Mouse (Mus musculus) MEL (cell line): ENCODE data around the gene Tcl1b5. TPM values are rescaled to one million over a fixed set of nuclear protein-coding genes. Genes with fewer than 3 reads are reported as not detected.

Source experiments
- DNase-seq: peaks from one replicate; pipeline ENCODE4 v3.0.0; 2011; ENCODE audit warnings: low read depth, low spot score
- H3K27ac ChIP-seq: 2 replicates; pipeline ENCODE4 v1.5.1; 2012; ENCODE audit warnings: low read depth, mild to moderate bottlenecking, control low read depth, low read length, moderate library complexity; ENCODE audit not compliant: control insufficient read depth
- H3K27me3 ChIP-seq, 2 experiments: fragments of 150-350 bp in 1 of 2; sonication (generic) in 1 of 2; 2 replicates each; pipeline ENCODE4 v1.6.1; 2012; ENCODE audit warnings: low read length in 2 of 2, mild to moderate bottlenecking in 2 of 2, improper control_type of control experiment in 1 of 2, moderate library complexity in 1 of 2; ENCODE audit not compliant: insufficient read depth in 2 of 2, control insufficient read depth in 1 of 2
- H3K36me3 ChIP-seq, 2 experiments: 2 replicates each; pipeline ENCODE4 v1.6.1; 2012 to 2014; ENCODE audit warnings: low read length in 2 of 2, improper control_type of control experiment in 1 of 2, inconsistent platforms in 1 of 2, mild to moderate bottlenecking in 1 of 2; ENCODE audit not compliant: insufficient read depth in 2 of 2, control insufficient read depth in 1 of 2
- H3K4me1 ChIP-seq, 2 experiments: fragments of 150-350 bp in 1 of 2; sonication (generic) in 1 of 2; 2 replicates each; pipeline ENCODE4 v1.6.1; 2012; ENCODE audit warnings: low read length in 2 of 2, improper control_type of control experiment in 1 of 2, mild to moderate bottlenecking in 1 of 2; ENCODE audit not compliant: insufficient read depth in 2 of 2, control insufficient read depth in 1 of 2
- H3K4me3 ChIP-seq, 2 experiments: fragments of 150-350 bp in 1 of 2; sonication (generic) in 1 of 2; 2 replicates each; pipeline ENCODE4 v1.5.1; 2012; ENCODE audit warnings: low read depth in 2 of 2, low read length in 2 of 2, mild to moderate bottlenecking in 2 of 2, moderate library complexity in 2 of 2, control low read depth in 1 of 2, improper control_type of control experiment in 1 of 2; ENCODE audit not compliant: control insufficient read depth in 1 of 2, insufficient read depth in 1 of 2
- H3K79me2 ChIP-seq: 2 replicates; pipeline ENCODE4 v1.6.1; 2012; ENCODE audit warnings: mild to moderate bottlenecking, low read length, moderate library complexity; ENCODE audit not compliant: control insufficient read depth, poor library complexity, insufficient read depth
- H3K9ac ChIP-seq: 2 replicates; pipeline ENCODE4 v1.6.1; 2012; ENCODE audit warnings: low read depth, mild to moderate bottlenecking, control low read depth, low read length, moderate library complexity; ENCODE audit not compliant: control insufficient read depth, poor library complexity, severe bottlenecking
- H3K9me3 ChIP-seq: fragments of 150-350 bp; sonication (generic); replicated peaks from 2 replicates; pipeline ENCODE4 v1.6.1; 2012; ENCODE audit warnings: mild to moderate bottlenecking, low read length, improper control_type of control experiment, moderate library complexity; ENCODE audit not compliant: insufficient read depth
- BHLHE40 ChIP-seq: IDR thresholded peaks from 2 replicates; pipeline ENCODE4 v1.6.1; 2012; ENCODE audit warnings: low read depth, mild to moderate bottlenecking, inconsistent platforms, low read length, improper control_type of control experiment, borderline replicate concordance
- CHD1 ChIP-seq: IDR thresholded peaks from 2 replicates; pipeline ENCODE4 v1.6.1; 2012; ENCODE audit warnings: low read depth, mild to moderate bottlenecking, inconsistent platforms, low read length, improper control_type of control experiment
- CTCF ChIP-seq, 3 experiments: IDR thresholded peaks in 2 of 3; conservative IDR thresholded peaks in 1 of 3; 2 replicates each; pipeline ENCODE4 v1.5.1; 2011 to 2012; ENCODE audit warnings: low read length in 3 of 3, low read depth in 2 of 3, mild to moderate bottlenecking in 2 of 3, improper control_type of control experiment in 1 of 3, inconsistent platforms in 1 of 3, mixed read lengths in 1 of 3, moderate library complexity in 1 of 3; ENCODE audit not compliant: control insufficient read depth in 1 of 3, insufficient read depth in 1 of 3, poor library complexity in 1 of 3, severe bottlenecking in 1 of 3
- ELF1 ChIP-seq: IDR thresholded peaks from 2 replicates; pipeline ENCODE4 v1.6.1; 2014; ENCODE audit warnings: low read depth, mild to moderate bottlenecking, inconsistent platforms, low read length, improper control_type of control experiment, moderate library complexity
- ETS1 ChIP-seq: IDR thresholded peaks from 2 replicates; pipeline ENCODE4 v1.6.1; 2012; ENCODE audit warnings: low read depth, mild to moderate bottlenecking, inconsistent platforms, low read length, improper control_type of control experiment, moderate library complexity
- JUND ChIP-seq: IDR thresholded peaks from 2 replicates; pipeline ENCODE4 v1.6.1; 2011; ENCODE audit warnings: low read depth, mild to moderate bottlenecking, improper control_type of control experiment, low read length
- KAT2A ChIP-seq: conservative IDR thresholded peaks from 2 replicates; pipeline ENCODE4 v1.6.1; 2012; ENCODE audit warnings: low read depth, low read length, improper control_type of control experiment, inconsistent platforms
- MAFK ChIP-seq: IDR thresholded peaks from 2 replicates; pipeline ENCODE4 v1.6.1; 2011; ENCODE audit warnings: low read depth, mild to moderate bottlenecking, low read length, improper control_type of control experiment, borderline replicate concordance
- MAX ChIP-seq: IDR thresholded peaks from 2 replicates; pipeline ENCODE4 v1.6.1; 2011; ENCODE audit warnings: low read length, improper control_type of control experiment
- MAZ ChIP-seq: IDR thresholded peaks from 2 replicates; pipeline ENCODE4 v1.6.1; 2012; ENCODE audit warnings: low read depth, mild to moderate bottlenecking, inconsistent platforms, low read length, improper control_type of control experiment
- MXI1 ChIP-seq: IDR thresholded peaks from 2 replicates; pipeline ENCODE4 v1.6.1; 2011; ENCODE audit warnings: mild to moderate bottlenecking, low read depth, low read length, improper control_type of control experiment
- MYB ChIP-seq: IDR thresholded peaks from 2 replicates; pipeline ENCODE4 v1.6.1; 2011; ENCODE audit warnings: mild to moderate bottlenecking, low read depth, low read length, improper control_type of control experiment
- NRF1 ChIP-seq: IDR thresholded peaks from 2 replicates; pipeline ENCODE4 v1.6.1; 2014; ENCODE audit warnings: low read depth, mild to moderate bottlenecking, inconsistent platforms, low read length, improper control_type of control experiment, moderate library complexity; ENCODE audit not compliant: poor library complexity, insufficient read depth, severe bottlenecking
- POLR2A ChIP-seq, 2 experiments: IDR thresholded peaks; 2 replicates each; pipeline ENCODE4 v1.6.1; 2011 to 2012; ENCODE audit warnings: low read length in 2 of 2, mild to moderate bottlenecking in 2 of 2, control low read depth in 1 of 2, improper control_type of control experiment in 1 of 2, low read depth in 1 of 2, moderate library complexity in 1 of 2; ENCODE audit not compliant: control insufficient read depth in 1 of 2, insufficient read depth in 1 of 2, poor library complexity in 1 of 2
- POLR2AphosphoS2 ChIP-seq: IDR thresholded peaks from 2 replicates; pipeline ENCODE4 v1.6.1; 2011; ENCODE audit warnings: low read length, improper control_type of control experiment
- RAD21 ChIP-seq: IDR thresholded peaks from 2 replicates; pipeline ENCODE4 v1.6.1; 2011; ENCODE audit warnings: mild to moderate bottlenecking, low read depth, low read length, improper control_type of control experiment
- TCF12 ChIP-seq: IDR thresholded peaks from 2 replicates; pipeline ENCODE4 v1.6.1; 2014; ENCODE audit warnings: low read depth, mild to moderate bottlenecking, inconsistent platforms, low read length, improper control_type of control experiment, moderate library complexity
- UBTF ChIP-seq: IDR thresholded peaks from 2 replicates; pipeline ENCODE4 v1.6.1; 2012; ENCODE audit warnings: low read depth, mild to moderate bottlenecking, inconsistent platforms, low read length, improper control_type of control experiment, moderate library complexity, borderline replicate concordance; ENCODE audit not compliant: insufficient read depth
- USF2 ChIP-seq, 2 experiments: IDR thresholded peaks; 2 replicates each; pipeline ENCODE4 v1.6.1; 2011 to 2012; ENCODE audit warnings: improper control_type of control experiment in 2 of 2, low read length in 2 of 2, borderline replicate concordance in 1 of 2, inconsistent platforms in 1 of 2, low read depth in 1 of 2, mild to moderate bottlenecking in 1 of 2; ENCODE audit not compliant: insufficient read depth in 1 of 2
- ZKSCAN1 ChIP-seq: IDR thresholded peaks from 2 replicates; pipeline ENCODE4 v1.6.1; 2012; ENCODE audit warnings: low read depth, mild to moderate bottlenecking, inconsistent platforms, low read length, improper control_type of control experiment, moderate library complexity
- ZMIZ1 ChIP-seq: IDR thresholded peaks from 2 replicates; pipeline ENCODE4 v1.6.1; 2012; ENCODE audit warnings: low read depth, mild to moderate bottlenecking, inconsistent platforms, low read length, improper control_type of control experiment, moderate library complexity
- ZNF384 ChIP-seq: IDR thresholded peaks from 2 replicates; pipeline ENCODE4 v1.6.1; 2012; ENCODE audit warnings: low read depth, mild to moderate bottlenecking, inconsistent platforms, low read length, improper control_type of control experiment
- polyA plus RNA-seq, 2 experiments: library from polyadenylated mRNA; stranded (reverse) in 1 of 2; unstranded in 1 of 2; fragments of >175 nt in 1 of 2; fragments of >200 nt in 1 of 2; gene quantifications; 2 replicates each; pipeline versions ENCODE4 v1.2.1 to v1.2.4; 2012; ENCODE audit warnings: low replicate concordance in 2 of 2, low read depth in 1 of 2; ENCODE audit not compliant: insufficient read length in 2 of 2, insufficient read depth in 1 of 2, missing spikeins in 1 of 2
- total RNA-seq: library from RNA; depleted of rRNA; stranded (reverse); fragments of 300-350 nt; gene quantifications from 2 replicates; pipeline ENCODE4 v1.2.3, GENCODE M21; 2012

Gene Tcl1b5
- total and polyA plus RNA-seq, 3 experiments, result not detected

DNA sequence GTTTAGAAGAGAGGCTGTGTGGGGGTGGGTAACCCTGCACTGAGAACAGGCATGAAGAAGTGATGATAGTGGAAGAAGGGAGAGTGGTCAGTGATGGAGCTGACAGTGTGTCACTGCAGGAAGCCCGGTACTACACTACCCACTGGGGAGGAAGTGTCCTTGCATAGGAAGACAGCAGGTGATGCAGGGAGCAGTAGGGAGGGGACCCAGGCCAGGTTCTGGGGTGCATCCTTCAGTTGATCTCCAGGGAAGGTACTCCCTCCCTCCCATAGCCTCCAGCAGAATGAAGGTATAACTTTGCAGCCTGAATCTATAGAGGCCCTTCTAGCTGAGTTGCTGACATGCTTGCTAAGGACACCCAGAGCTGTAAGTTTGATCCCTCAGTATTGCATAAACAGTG lies 30.9 kb downstream of the Tcl1b5 start:
- no peaks in the 10 kb centered on the region for H3K79me2 ChIP-seq
- no peaks in the 10 kb centered on the region for H3K27me3 ChIP-seq
- no peaks in the 10 kb centered on the region for H3K36me3 ChIP-seq
- TF ChIP-seq CHD1 (no peak), ELF1 (no peak), RAD21 (no peak), USF2 (IDR thresholded peaks at IDR 0.05; ENCODE audit: borderline replicate concordance in 1 of 2, insufficient read depth in 1 of 2, low read depth in 1 of 2, low read length in 2 of 2) (no peak), MYB (no peak), ZNF384 (no peak), CTCF (IDR thresholded peaks at IDR 0.05 in 2 of 3, conservative IDR thresholded peaks at IDR 0.05 in 1 of 3; ENCODE audit: control insufficient read depth in 1 of 3, insufficient read depth in 1 of 3, low read depth in 2 of 3, low read length in 3 of 3, poor library complexity in 1 of 3, severe bottlenecking in 1 of 3) (no peak), POLR2A (IDR thresholded peaks at IDR 0.05; ENCODE audit: control insufficient read depth in 1 of 2, insufficient read depth in 1 of 2, low read depth in 1 of 2, low read length in 2 of 2, poor library complexity in 1 of 2) (no peak), BHLHE40 (no peak), TCF12 (no peak), MAFK (no peak), JUND (no peak), POLR2AphosphoS2 (no peak), NRF1 (no peak), UBTF (no peak), ETS1 (no peak), KAT2A (no peak), ZKSCAN1 (no peak)
- no peaks in the 10 kb centered on the region for H3K4me1 ChIP-seq
- no peaks in the 10 kb centered on the region for H3K9me3 ChIP-seq
- no peak overlapping the region for H3K4me3 ChIP-seq
- no peak overlapping the region for H3K9ac ChIP-seq
- no peak overlapping the region for H3K27ac ChIP-seq
- DNase-seq, result no peak

- Histone ChIP-seq H3K4me3 (no peak overlapping the region), H3K9me3 (no peaks in the 10 kb centered on the region), H3K27me3 (no peaks in the 10 kb centered on the region), H3K4me1 (no peaks in the 10 kb centered on the region), H3K27ac (no peak overlapping the region), H3K36me3 (no peaks in the 10 kb centered on the region), H3K79me2 (no peaks in the 10 kb centered on the region), H3K9ac (no peak overlapping the region)
- DNase-seq, result no peak
- TF ChIP-seq NRF1 (no peak), ETS1 (no peak), MAZ (no peak), ZMIZ1 (no peak), MAX (no peak), MXI1 (no peak)
These were observed 32.3 kb downstream of the Tcl1b5 start for GRCm38 (mm10) chr12:105208441-105208840.
